Mouse (Mus musculus) stomach, postnatal 0 days (tissue): ENCODE data around the gene Gsn. TPM values are rescaled to one million over a fixed set of nuclear protein-coding genes. Genes with fewer than 3 reads are reported as not detected.

Experiments
- ATAC-seq: fragments of 200-750 bp; cut with Nextera tagmentation; 2 replicates; pipeline ENCODE4 v1.8.0; 2017; ENCODE audit not compliant: low FRiP score, low TSS enrichment
- DNase-seq: peaks from one replicate; pipeline ENCODE4 v3.0.0-alpha.2; 2016; ENCODE audit warnings: low spot score
- H3K27ac ChIP-seq: fragments of 300-500 bp; sonication (generic); replicated peaks from 2 replicates; pipeline ENCODE4 v1.5.1; 2014; ENCODE audit warnings: mild to moderate bottlenecking, control low read depth
- H3K27me3 ChIP-seq: fragments of 300-500 bp; sonication (generic); 2 replicates; pipeline ENCODE4 v1.6.1; 2014; ENCODE audit warnings: low read length; ENCODE audit not compliant: control insufficient read depth, insufficient read depth
- H3K36me3 ChIP-seq: fragments of 300-500 bp; sonication (generic); 2 replicates; pipeline ENCODE4 v1.6.1; 2014; ENCODE audit warnings: low read length, mixed read lengths; ENCODE audit not compliant: control insufficient read depth, insufficient read depth
- H3K4me1 ChIP-seq: fragments of 300-500 bp; sonication (generic); replicated peaks from 2 replicates; pipeline ENCODE4 v1.6.1; 2014; ENCODE audit warnings: antibody characterized with exemption; ENCODE audit not compliant: control insufficient read depth, insufficient read depth
- H3K4me2 ChIP-seq: fragments of 300-500 bp; sonication (generic); replicated peaks from 2 replicates; pipeline ENCODE4 v1.6.1; 2014; ENCODE audit warnings: low read depth, mild to moderate bottlenecking, control low read depth, moderate library complexity
- H3K4me3 ChIP-seq: fragments of 300-500 bp; sonication (generic); 2 replicates; pipeline ENCODE4 v1.5.1; 2014; ENCODE audit warnings: low read depth, low read length, control low read depth
- H3K9ac ChIP-seq: fragments of 300-500 bp; sonication (generic); 2 replicates; pipeline ENCODE4 v1.6.1; 2014; ENCODE audit warnings: mild to moderate bottlenecking, low read length, control low read depth, mixed read lengths
- H3K9me3 ChIP-seq: fragments of 300-500 bp; sonication (generic); 2 replicates; pipeline ENCODE4 v1.6.1; 2016; ENCODE audit warnings: low read length; ENCODE audit not compliant: control insufficient read depth
- CTCF ChIP-seq: IDR thresholded peaks from 2 replicates; pipeline ENCODE4 v1.5.1; 2016; ENCODE audit warnings: antibody characterized with exemption, low read depth, mild to moderate bottlenecking, moderate library complexity
- EP300 ChIP-seq: optimal IDR thresholded peaks from 2 replicates; pipeline ENCODE3; 2016; ENCODE audit warnings: antibody characterized with exemption
- whole genome bisulfite sequencing: fragments of 180-500 bp; shearing (Covaris S2); extraction: QIAGEN DNeasy Blood & Tissue Kit; methylation state at CpG from one replicate; pipeline ENCODE4 v1.1.7; 2014; 5-methylcytosine and 5-hydroxymethylcytosine counted together
- polyA plus RNA-seq: library from polyadenylated mRNA; unstranded; fragments of >200 nt; fragmentation: Nextera tagmentation; extraction: Ambion mirVana; gene quantifications from 2 replicates; pipeline ENCODE4 v1.2.1, GENCODE M21; 2015

Gene Gsn
- polyA plus RNA-seq, 1 experiment from 2014 or later, result 398 TPM

GRCm38 (mm10) chr2:35224285-35224684 is 31.9 kb upstream of the Gsn start:
- H3K27ac ChIP-seq, result no peak overlapping the region
- DNase-seq (no peak), ATAC-seq (no peak)
- H3K4me2 ChIP-seq, result no peak overlapping the region
- 90% methylated on average over 15 of the region's 15 CpGs for WGBS
- no peaks in the 10 kb centered on the region for H3K9me3 ChIP-seq
- H3K27me3 ChIP-seq, result no peaks in the 10 kb centered on the region
- H3K36me3 ChIP-seq, result no peaks in the 10 kb centered on the region
- no peak overlapping the region for H3K9ac ChIP-seq
- TF ChIP-seq EP300 (no peak), CTCF (no peak)
- H3K4me3 ChIP-seq, result no peak overlapping the region
- no peaks in the 10 kb centered on the region for H3K4me1 ChIP-seq

GRCm38 (mm10) chr2:35228145-35228544 is 28.0 kb upstream of the Gsn start:
- H3K27me3 ChIP-seq, result no peaks in the 10 kb centered on the region

GRCm38 (mm10) chr2:35230215-35230614 is 26.0 kb upstream of the Gsn start:
- TF ChIP-seq EP300, result no peak
- TF ChIP-seq CTCF, result no peak
- 14% methylated on average over 8 of the region's 8 CpGs for WGBS
- ATAC-seq (no peak), DNase-seq (no peak)
- H3K4me3 ChIP-seq, result no peak overlapping the region
- no peaks in the 10 kb centered on the region for H3K27me3 ChIP-seq
- no peak overlapping the region for H3K9ac ChIP-seq
- no peaks in the 10 kb centered on the region for H3K9me3 ChIP-seq
- 0 out of 2 replicates have a peak, but pooled peaks cover 4% of the 10 kb centered on the region for H3K4me1 ChIP-seq
- H3K4me2 ChIP-seq, result no peak overlapping the region
- H3K36me3 ChIP-seq, result no peaks in the 10 kb centered on the region
- no peak overlapping the region for H3K27ac ChIP-seq

More at GRCm38 (mm10) chr2:35228145-35228544, 28.0 kb upstream of the Gsn start:
- DNase-seq (no peak), ATAC-seq (no peak)
- TF ChIP-seq CTCF, result no peak
- TF ChIP-seq EP300, result no peak
- 63% methylated on average over 4 of the region's 4 CpGs for WGBS
- Histone ChIP-seq H3K4me3 (no peak overlapping the region), H3K9me3 (no peaks in the 10 kb centered on the region), H3K4me1 (0 out of 2 replicates have a peak, but pooled peaks cover 4% of the 10 kb centered on the region), H3K4me2 (no peak overlapping the region), H3K9ac (no peak overlapping the region), H3K36me3 (no peaks in the 10 kb centered on the region), H3K27ac (no peak overlapping the region)

- no peak for TF ChIP-seq CTCF
- no peak for TF ChIP-seq EP300
- Histone ChIP-seq H3K4me1 (0 out of 2 replicates have a peak, but pooled peaks cover 4% of the 10 kb centered on the region), H3K9me3 (no peaks in the 10 kb centered on the region), H3K36me3 (no peaks in the 10 kb centered on the region), H3K27me3 (no peaks in the 10 kb centered on the region), H3K27ac (no peak overlapping the region), H3K4me3 (no peak overlapping the region), H3K9ac (no peak overlapping the region), H3K4me2 (no peak overlapping the region)
- DNase-seq, result peak; percentile 66
- peak; percentile 31; the same call in 1 of the 2 replicates for ATAC-seq
- 22% methylated on average over 2 of the region's 2 CpGs for WGBS
Observed at GRCm38 (mm10) chr2:35231871-35232270, 24.3 kb upstream of the Gsn start.

GRCm38 (mm10) chr2:35232595-35233445 is 23.4 kb upstream of the Gsn start:
- ATAC-seq, result no peak
- H3K27ac ChIP-seq, result no peak overlapping the region
- 52% methylated on average over 17 of the region's 17 CpGs for WGBS
- 0 out of 2 replicates have a peak, but pooled peaks cover 4% of the 10 kb centered on the region for H3K4me1 ChIP-seq
- H3K4me3 ChIP-seq, result no peak overlapping the region
- TF ChIP-seq CTCF, result no peak
- TF ChIP-seq EP300, result no peak
- no peak overlapping the region for H3K9ac ChIP-seq
- no peak overlapping the region for H3K4me2 ChIP-seq
- H3K27me3 ChIP-seq, result no peaks in the 10 kb centered on the region
- no peaks in the 10 kb centered on the region for H3K36me3 ChIP-seq
- no peaks in the 10 kb centered on the region for H3K9me3 ChIP-seq
- DNase-seq, result no peak

- Histone ChIP-seq H3K27me3 (no peaks in the 10 kb centered on the region), H3K9ac (no peak overlapping the region), H3K27ac (no peak overlapping the region), H3K4me3 (no peak overlapping the region), H3K9me3 (no peaks in the 10 kb centered on the region), H3K36me3 (no peaks in the 10 kb centered on the region), H3K4me1 (0 out of 2 replicates have a peak, but pooled peaks cover 4% of the 10 kb centered on the region), H3K4me2 (no peak overlapping the region)
- no peak for ATAC-seq
- DNase-seq, result no peak
- no peak for TF ChIP-seq EP300
- no peak for TF ChIP-seq CTCF
- WGBS, result 38% methylated on average over 3 of the region's 3 CpGs
Observed at GRCm38 (mm10) chr2:35233898-35234297, 22.3 kb upstream of the Gsn start.
